Mouse (Mus musculus) kidney, adult 2 months (tissue): ENCODE results near the gene Amn1.

Experiments
- CTCF ChIP-seq: fragments of 200-500 bp; conservative IDR thresholded peaks from 2 replicates; pipeline ENCODE4 v1.5.1; 2011; ENCODE audit warnings: low read depth, mild to moderate bottlenecking, control low read depth, low read length, moderate library complexity, mixed read lengths; ENCODE audit not compliant: insufficient read depth, insufficient read length
- POLR2A ChIP-seq: fragments of 200-500 bp; IDR thresholded peaks from one replicate; pipeline ENCODE4 v1.6.1; 2011; ENCODE audit warnings: low read depth, low read length, control low read depth

- TF ChIP-seq CTCF (no peak), POLR2A (no peak)
Measured at GRCm38 (mm10) chr6:149189340-149189922, 919 bp upstream of the Amn1 start.
